Mouse (Mus musculus): ENCODE data around the gene Slc25a34. TPM values are rescaled to one million over a fixed set of nuclear protein-coding genes. Genes with fewer than 3 reads are reported as not detected.

Gene Slc25a34
- polyA plus RNA-seq, 1 experiment from 2014 or later = 0.26 TPM

DNA sequence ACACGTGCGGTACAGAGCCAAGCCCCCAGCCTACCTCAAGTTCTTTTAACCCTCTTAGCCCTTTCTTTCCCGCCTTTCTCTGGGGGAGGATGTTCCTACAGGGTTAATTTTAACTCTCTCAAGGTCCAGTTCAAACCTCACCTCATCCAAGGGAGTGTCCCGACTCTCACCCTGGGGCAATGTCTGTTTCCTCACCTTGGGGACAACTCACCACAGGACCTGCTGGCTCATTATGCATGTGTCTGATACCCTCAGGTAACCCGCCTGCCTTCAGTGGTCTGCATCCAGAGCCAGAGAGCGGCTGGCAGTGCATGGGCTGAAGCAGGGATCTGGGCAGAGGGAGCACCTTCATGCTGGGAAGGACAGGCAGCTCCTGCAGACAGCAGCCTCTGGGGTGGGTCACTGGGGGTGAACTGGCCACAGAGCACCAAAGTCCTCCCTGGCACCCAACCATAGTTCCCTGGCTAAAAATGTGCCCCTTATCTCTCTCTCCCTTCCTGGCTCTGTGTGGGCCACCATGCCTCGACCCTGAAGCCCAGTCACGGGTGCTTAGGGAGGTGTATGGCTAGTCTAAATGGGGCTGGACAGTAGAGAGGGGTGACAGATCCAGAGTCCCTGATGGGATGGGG is 26.8 kb downstream of the Slc25a34 start:
- H3K27me3 ChIP-seq (replicated peaks; ENCODE audit: control insufficient read depth, insufficient read depth, low read length) = no peaks in the 10 kb centered on the region
- H3K4me2 ChIP-seq (ENCODE audit: low read length) = no peak overlapping the region
- H3K9ac ChIP-seq (ENCODE audit: low read length) = no peak overlapping the region
- DNase-seq (ENCODE audit: low spot score) = no peak
- no peaks in the 10 kb centered on the region for H3K9me3 ChIP-seq (ENCODE audit: control insufficient read depth, low read length)
- no peak overlapping the region for H3K27ac ChIP-seq (ENCODE audit: low read depth)
- peaks cover 36% of the 10 kb centered on the region for H3K36me3 ChIP-seq (ENCODE audit: control insufficient read depth, insufficient read depth, low read length)
- H3K4me1 ChIP-seq (replicated peaks; ENCODE audit: control insufficient read depth, insufficient read depth, low read length) = peaks cover 11% of the 10 kb centered on the region
- WGBS = 91% methylated on average over 8 of the region's 8 CpGs
- no peak for ATAC-seq (replicated peaks; ENCODE audit: low FRiP score, low TSS enrichment, low read depth)
- H3K4me3 ChIP-seq (ENCODE audit: low read depth, low read length) = no peak overlapping the region

DNA sequence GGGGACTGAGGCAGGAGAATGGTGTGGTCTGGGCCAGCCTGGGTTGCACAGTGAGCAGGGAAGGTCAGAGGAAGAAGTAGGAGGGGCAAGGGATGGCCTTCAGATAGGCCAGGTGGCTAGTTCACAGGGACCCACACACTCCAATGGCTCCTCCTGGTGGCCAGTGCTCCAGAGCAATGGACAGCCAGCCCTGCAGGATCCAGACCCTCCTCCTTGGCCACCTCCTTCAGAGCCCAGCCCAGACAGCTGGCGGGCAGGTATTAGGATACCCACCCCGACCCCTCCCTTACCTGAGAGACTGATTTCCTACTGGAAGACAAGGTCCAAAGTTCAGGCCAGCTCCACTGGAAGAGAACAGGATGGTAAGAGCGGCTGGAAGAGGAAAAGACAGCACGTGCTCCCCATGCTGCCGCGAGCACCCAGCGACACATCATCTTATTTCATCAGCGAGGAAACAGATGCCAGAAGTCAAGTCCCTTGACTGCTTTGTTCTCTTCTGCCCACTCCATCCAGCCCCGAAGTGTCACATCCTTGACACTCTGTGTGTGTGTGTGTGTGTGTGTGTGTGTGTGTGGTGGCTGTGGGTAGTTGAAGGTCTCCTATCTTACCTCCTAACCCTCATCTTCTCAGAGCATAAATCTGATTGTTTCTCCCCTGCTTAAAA is 27.9 kb downstream of the Slc25a34 start:
- peaks cover 40% of the 10 kb centered on the region for H3K36me3 ChIP-seq (ENCODE audit: control insufficient read depth, insufficient read depth, low read length)
- 66% methylated on average over 9 of the region's 9 CpGs for WGBS
- ATAC-seq (replicated peaks; ENCODE audit: low FRiP score, low TSS enrichment, low read depth) (peak; percentile 17; the same call in 1 of the 2 replicates), DNase-seq (ENCODE audit: low spot score) (no peak)
- H3K4me1 ChIP-seq (replicated peaks; ENCODE audit: control insufficient read depth, insufficient read depth, low read length) = peaks cover 11% of the 10 kb centered on the region
- no peak overlapping the region for H3K27ac ChIP-seq (ENCODE audit: low read depth)
- no peak overlapping the region for H3K4me3 ChIP-seq (ENCODE audit: low read depth, low read length)
- no peak overlapping the region for H3K4me2 ChIP-seq (ENCODE audit: low read length)
- H3K9me3 ChIP-seq (ENCODE audit: control insufficient read depth, low read length) = no peaks in the 10 kb centered on the region
- no peak overlapping the region for H3K9ac ChIP-seq (ENCODE audit: low read length)
- no peaks in the 10 kb centered on the region for H3K27me3 ChIP-seq (replicated peaks; ENCODE audit: control insufficient read depth, insufficient read depth, low read length)

DNA sequence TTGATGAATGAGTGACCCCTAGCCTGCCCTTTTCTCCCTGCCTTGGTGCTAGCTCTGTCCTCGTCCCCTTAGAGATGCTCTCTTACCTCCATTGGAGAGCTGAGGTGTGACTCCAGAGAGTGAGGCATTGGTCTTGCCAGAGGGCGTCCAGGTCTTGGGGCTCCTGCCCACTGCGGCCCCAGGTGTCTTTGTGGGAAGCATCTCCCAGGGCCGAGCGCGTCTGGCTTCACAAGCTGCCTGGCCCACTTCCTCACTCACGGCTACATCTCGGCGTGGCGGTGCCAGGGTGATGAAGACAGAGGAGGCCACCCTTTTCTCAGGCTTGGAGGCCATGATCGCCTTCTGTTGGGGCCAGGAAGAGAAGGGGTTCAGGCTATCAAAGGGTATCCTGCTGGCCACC is 28.5 kb downstream of the Slc25a34 start:
- WGBS = 93% methylated on average over 11 of the region's 11 CpGs
- H3K27me3 ChIP-seq (replicated peaks; ENCODE audit: control insufficient read depth, insufficient read depth, low read length) = no peaks in the 10 kb centered on the region
- H3K36me3 ChIP-seq (ENCODE audit: control insufficient read depth, insufficient read depth, low read length) = peaks cover 45% of the 10 kb centered on the region
- no peaks in the 10 kb centered on the region for H3K9me3 ChIP-seq (ENCODE audit: control insufficient read depth, low read length)
- H3K4me2 ChIP-seq (ENCODE audit: low read length) = no peak overlapping the region
- no peak overlapping the region for H3K27ac ChIP-seq (ENCODE audit: low read depth)
- DNase-seq (ENCODE audit: low spot score) = no peak
- H3K4me3 ChIP-seq (ENCODE audit: low read depth, low read length) = no peak overlapping the region
- no peak overlapping the region for H3K9ac ChIP-seq (ENCODE audit: low read length)
- no peak for ATAC-seq (replicated peaks; ENCODE audit: low FRiP score, low TSS enrichment, low read depth)
- H3K4me1 ChIP-seq (replicated peaks; ENCODE audit: control insufficient read depth, insufficient read depth, low read length) = peaks cover 9% of the 10 kb centered on the region

DNA sequence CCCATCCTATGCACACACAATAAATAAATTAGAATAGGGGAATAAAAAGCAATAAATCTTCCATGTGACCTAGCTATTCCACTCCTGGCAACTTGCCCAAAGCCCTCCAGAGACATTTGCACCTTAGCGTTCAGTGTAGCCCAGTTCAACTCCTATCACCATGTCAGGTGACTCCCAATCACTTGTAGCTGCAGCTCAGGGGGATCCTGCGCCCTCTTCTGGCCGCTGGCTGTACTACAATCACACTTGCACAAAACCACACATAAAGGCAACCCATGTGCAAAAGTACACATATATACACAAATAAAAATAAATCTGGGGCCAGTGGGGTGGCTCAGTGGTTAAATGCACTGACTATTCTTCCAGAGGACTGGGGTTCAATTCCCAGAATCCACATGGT is 32.1 kb downstream of the Slc25a34 start:
- Histone ChIP-seq H3K36me3 (ENCODE audit: control insufficient read depth, insufficient read depth, low read length) (peaks cover 79% of the 10 kb centered on the region), H3K27me3 (replicated peaks; ENCODE audit: control insufficient read depth, insufficient read depth, low read length) (no peaks in the 10 kb centered on the region), H3K9me3 (ENCODE audit: control insufficient read depth, low read length) (no peaks in the 10 kb centered on the region), H3K4me1 (replicated peaks; ENCODE audit: control insufficient read depth, insufficient read depth, low read length) (no peaks in the 10 kb centered on the region), H3K4me3 (ENCODE audit: low read depth, low read length) (no peak overlapping the region), H3K27ac (ENCODE audit: low read depth) (no peak overlapping the region), H3K4me2 (ENCODE audit: low read length) (no peak overlapping the region), H3K9ac (ENCODE audit: low read length) (no peak overlapping the region)
- ATAC-seq (replicated peaks; ENCODE audit: low FRiP score, low TSS enrichment, low read depth) = peak; percentile 34; the same call in 1 of the 2 replicates
- DNase-seq (ENCODE audit: low spot score) = peak; percentile 81
- WGBS = 21% methylated on average over 3 of the region's 3 CpGs

DNA sequence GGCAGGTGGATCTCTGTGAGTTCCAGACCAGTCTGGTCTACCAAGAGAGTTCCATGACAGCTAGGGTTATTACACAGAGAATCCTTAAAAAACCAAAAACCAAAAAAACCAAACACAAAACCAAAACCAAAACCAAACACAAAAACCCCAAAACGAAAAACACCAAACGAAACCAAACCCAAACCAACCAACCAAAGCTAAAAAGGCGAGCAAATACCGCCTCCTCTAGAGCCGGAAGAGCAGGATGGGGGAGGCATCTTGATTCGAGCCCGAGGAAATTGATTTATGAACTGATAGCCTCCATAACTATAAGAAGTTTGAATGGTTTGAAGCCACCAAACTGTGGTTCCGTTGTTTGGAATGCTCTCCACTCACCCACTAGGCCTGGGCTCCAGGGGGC is 39.7 kb downstream of the Slc25a34 start:
- Histone ChIP-seq H3K36me3 (ENCODE audit: control insufficient read depth, insufficient read depth, low read length) (peaks cover 86% of the 10 kb centered on the region), H3K27ac (ENCODE audit: low read depth) (no peak overlapping the region), H3K9ac (ENCODE audit: low read length) (no peak overlapping the region), H3K4me3 (ENCODE audit: low read depth, low read length) (no peak overlapping the region), H3K4me2 (ENCODE audit: low read length) (no peak overlapping the region), H3K27me3 (replicated peaks; ENCODE audit: control insufficient read depth, insufficient read depth, low read length) (no peaks in the 10 kb centered on the region), H3K4me1 (replicated peaks; ENCODE audit: control insufficient read depth, insufficient read depth, low read length) (no peaks in the 10 kb centered on the region), H3K9me3 (ENCODE audit: control insufficient read depth, low read length) (no peaks in the 10 kb centered on the region)
- DNase-seq (ENCODE audit: low spot score) (no peak), ATAC-seq (replicated peaks; ENCODE audit: low FRiP score, low TSS enrichment, low read depth) (no peak)
- WGBS = 92% methylated on average over 8 of the region's 8 CpGs

DNA sequence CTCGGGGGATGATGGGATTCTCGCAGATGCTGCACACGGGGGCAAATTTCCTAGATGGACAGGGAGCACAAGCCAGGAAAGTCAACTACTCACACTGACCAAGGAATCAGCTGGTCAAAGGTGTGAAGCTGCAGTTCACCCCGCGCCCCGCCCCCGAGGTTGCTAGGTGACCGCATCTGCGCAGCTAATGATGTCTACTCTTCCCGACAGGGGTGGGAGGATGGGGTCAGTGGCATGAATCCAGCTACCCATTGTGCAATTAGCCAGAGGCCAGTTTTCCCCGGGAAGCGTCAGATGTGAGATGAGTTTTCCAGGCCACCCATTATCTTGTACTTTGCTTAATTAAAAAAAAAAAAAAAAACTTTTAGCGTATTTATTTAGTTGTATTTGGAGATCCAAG is 42.6 kb downstream of the Slc25a34 start:
- ATAC-seq (replicated peaks; ENCODE audit: low FRiP score, low TSS enrichment, low read depth) = no peak
- 94% methylated on average over 13 of the region's 13 CpGs for WGBS
- H3K36me3 ChIP-seq (ENCODE audit: control insufficient read depth, insufficient read depth, low read length) = peaks cover 92% of the 10 kb centered on the region

DNA sequence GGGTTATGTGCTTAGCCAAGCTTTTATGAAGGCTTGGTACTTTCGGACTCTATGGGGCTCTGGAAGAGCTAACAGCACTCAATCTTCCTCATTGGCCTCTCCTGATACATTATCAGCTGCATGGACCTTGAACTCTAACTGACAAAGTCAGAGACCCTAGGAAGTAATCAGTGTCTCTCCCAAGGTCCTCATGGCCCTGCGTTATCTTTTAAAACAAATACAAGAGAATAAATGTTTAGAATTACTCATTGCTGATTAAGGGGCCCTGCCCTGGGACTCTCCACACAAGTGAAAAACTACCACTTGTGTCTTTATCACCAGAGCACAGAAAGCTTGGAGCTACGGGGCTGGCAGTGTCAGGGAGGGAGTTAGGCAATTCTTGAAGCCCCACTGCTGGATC is 44.8 kb downstream of the Slc25a34 start:
- H3K4me3 ChIP-seq (ENCODE audit: low read depth, low read length) = no peak overlapping the region
- H3K9me3 ChIP-seq (ENCODE audit: control insufficient read depth, low read length) = no peaks in the 10 kb centered on the region
- no peak overlapping the region for H3K9ac ChIP-seq (ENCODE audit: low read length)
- H3K4me2 ChIP-seq (ENCODE audit: low read length) = no peak overlapping the region
- 0 out of 2 replicates have a peak overlapping the region, but pooled peaks have one; percentile 28 for H3K27ac ChIP-seq (ENCODE audit: low read depth)
- no peak for DNase-seq (ENCODE audit: low spot score)
- H3K4me1 ChIP-seq (replicated peaks; ENCODE audit: control insufficient read depth, insufficient read depth, low read length) = 0 out of 2 replicates have a peak, but pooled peaks cover 2% of the 10 kb centered on the region
- 41% methylated on average over 3 of the region's 3 CpGs for WGBS
- H3K36me3 ChIP-seq (ENCODE audit: control insufficient read depth, insufficient read depth, low read length) = peaks cover 74% of the 10 kb centered on the region
- H3K27me3 ChIP-seq (replicated peaks; ENCODE audit: control insufficient read depth, insufficient read depth, low read length) = no peaks in the 10 kb centered on the region
- peak; percentile 83 for ATAC-seq (replicated peaks; ENCODE audit: low FRiP score, low TSS enrichment, low read depth)

More for the DNA sequence above, 42.6 kb downstream of the Slc25a34 start:
- no peaks in the 10 kb centered on the region for H3K27me3 ChIP-seq (replicated peaks; ENCODE audit: control insufficient read depth, insufficient read depth, low read length)
- H3K9ac ChIP-seq (ENCODE audit: low read length) = no peak overlapping the region
- no peaks in the 10 kb centered on the region for H3K9me3 ChIP-seq (ENCODE audit: control insufficient read depth, low read length)
- H3K27ac ChIP-seq (ENCODE audit: low read depth) = no peak overlapping the region
- no peak overlapping the region for H3K4me3 ChIP-seq (ENCODE audit: low read depth, low read length)
- H3K4me1 ChIP-seq (replicated peaks; ENCODE audit: control insufficient read depth, insufficient read depth, low read length) = no peaks in the 10 kb centered on the region
- DNase-seq (ENCODE audit: low spot score) = no peak
- H3K4me2 ChIP-seq (ENCODE audit: low read length) = no peak overlapping the region

DNA sequence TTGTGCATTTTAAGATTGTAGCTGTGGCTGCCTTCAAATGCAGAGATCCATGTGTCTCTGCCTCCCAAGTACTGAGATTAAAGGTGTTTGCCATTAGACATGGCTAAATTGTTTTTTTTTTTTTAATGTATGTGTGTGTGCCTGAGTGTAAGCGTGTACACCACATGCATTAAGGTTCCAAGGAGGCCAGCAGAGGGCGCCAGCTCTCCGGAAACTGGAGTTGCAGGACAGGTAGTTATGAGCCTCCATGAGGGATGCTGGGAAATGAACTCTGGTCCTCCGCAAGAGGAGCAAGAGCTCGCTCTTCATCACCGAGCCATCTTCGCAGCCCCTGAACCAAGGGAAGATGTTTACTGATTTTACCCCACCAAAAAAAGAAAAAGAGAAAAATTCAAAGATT is 46.7 kb downstream of the Slc25a34 start:
- no peak for ATAC-seq (replicated peaks; ENCODE audit: low FRiP score, low TSS enrichment, low read depth)
- Histone ChIP-seq H3K27me3 (replicated peaks; ENCODE audit: control insufficient read depth, insufficient read depth, low read length) (no peaks in the 10 kb centered on the region), H3K4me3 (ENCODE audit: low read depth, low read length) (no peak overlapping the region), H3K9me3 (ENCODE audit: control insufficient read depth, low read length) (no peaks in the 10 kb centered on the region), H3K4me1 (replicated peaks; ENCODE audit: control insufficient read depth, insufficient read depth, low read length) (0 out of 2 replicates have a peak, but pooled peaks cover 7% of the 10 kb centered on the region), H3K36me3 (ENCODE audit: control insufficient read depth, insufficient read depth, low read length) (peaks cover 54% of the 10 kb centered on the region), H3K27ac (ENCODE audit: low read depth) (no peak overlapping the region), H3K9ac (ENCODE audit: low read length) (no peak overlapping the region), H3K4me2 (ENCODE audit: low read length) (no peak overlapping the region)
- DNase-seq (ENCODE audit: low spot score) = no peak
- 94% methylated on average over 7 of the region's 7 CpGs for WGBS

DNA sequence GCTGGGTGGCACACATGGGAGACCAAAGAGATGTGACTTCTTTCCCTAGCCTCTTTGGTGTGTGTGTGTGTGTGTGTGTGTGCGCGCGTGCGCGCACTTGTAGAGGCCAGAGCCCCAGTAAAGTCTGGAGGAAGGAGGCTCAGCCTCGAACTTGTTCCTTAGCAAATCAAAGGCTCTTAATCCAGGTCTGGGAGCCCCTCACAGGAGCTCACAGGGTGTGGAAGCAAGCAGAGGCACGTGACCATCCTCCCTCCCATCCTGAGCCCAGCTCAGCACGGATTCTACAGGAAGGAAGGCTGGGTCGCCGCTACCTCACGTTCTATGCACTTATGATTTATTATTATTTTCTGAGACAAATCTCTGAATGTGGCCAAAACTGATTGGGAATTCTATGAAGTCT is 47.2 kb downstream of the Slc25a34 start:
- ATAC-seq (replicated peaks; ENCODE audit: low FRiP score, low TSS enrichment, low read depth) (no peak), DNase-seq (ENCODE audit: low spot score) (no peak)
- Histone ChIP-seq H3K27me3 (replicated peaks; ENCODE audit: control insufficient read depth, insufficient read depth, low read length) (no peaks in the 10 kb centered on the region), H3K4me1 (replicated peaks; ENCODE audit: control insufficient read depth, insufficient read depth, low read length) (0 out of 2 replicates have a peak, but pooled peaks cover 7% of the 10 kb centered on the region), H3K36me3 (ENCODE audit: control insufficient read depth, insufficient read depth, low read length) (peaks cover 52% of the 10 kb centered on the region), H3K9me3 (ENCODE audit: control insufficient read depth, low read length) (no peaks in the 10 kb centered on the region), H3K9ac (ENCODE audit: low read length) (no peak overlapping the region), H3K4me2 (ENCODE audit: low read length) (no peak overlapping the region), H3K27ac (ENCODE audit: low read depth) (no peak overlapping the region), H3K4me3 (ENCODE audit: low read depth, low read length) (no peak overlapping the region)
- WGBS = 80% methylated on average over 11 of the region's 11 CpGs
